Mouse (Mus musculus) brown adipose tissue, adult 24 weeks (tissue): ENCODE data around the gene Olfr558. TPM values are rescaled to one million over a fixed set of nuclear protein-coding genes. Genes with fewer than 3 reads are reported as not detected.

Experiments used
- H3K27ac ChIP-seq: fragments of 200-500 bp; replicated peaks from 2 replicates; pipeline ENCODE4 v1.5.1; 2012; ENCODE audit warnings: low read depth, mild to moderate bottlenecking, low read length
- H3K4me1 ChIP-seq: fragments of 200-500 bp; 2 replicates; pipeline ENCODE4 v1.6.1; 2012; ENCODE audit warnings: low read length, mixed read lengths; ENCODE audit not compliant: control insufficient read depth, insufficient read depth, insufficient read length
- H3K4me3 ChIP-seq: fragments of 200-500 bp; 2 replicates; pipeline ENCODE4 v1.5.1; 2012; ENCODE audit warnings: low read depth, mild to moderate bottlenecking, low read length, moderate library complexity; ENCODE audit not compliant: insufficient read depth
- polyA plus RNA-seq: library from polyadenylated mRNA; stranded (reverse); fragments of >200 nt; gene quantifications from 2 replicates; pipeline ENCODE4 v1.2.4, GENCODE M21; 2012; ENCODE audit not compliant: missing spikeins, insufficient read depth, insufficient read length

Olfr558 gene
- polyA plus RNA-seq = 1.3 and 2.3 TPM in 2 replicates

- Histone ChIP-seq H3K4me3 (peak within 1 kb of the TSS; percentile 30), H3K4me1 (no peaks in the 10 kb centered on the region; the same call in 1 of the 2 replicates), H3K27ac (no peak within 1 kb of the TSS)
Observed at GRCm38 (mm10) chr7:102701915-102702314, at the start of gene Olfr558. Olfr558 (plus strand) TSS chr7:102702215.

GRCm38 (mm10) chr7:102658523-102658922 is 43.5 kb upstream of the Olfr558 start, which contains the start of gene Olfr555:
Olfr555 (plus strand) TSS chr7:102658823.
- Histone ChIP-seq H3K4me1 (no peaks in the 10 kb centered on the region), H3K4me3 (no peak within 1 kb of the TSS), H3K27ac (no peak within 1 kb of the TSS)

- no peak within 1 kb of the TSS for H3K4me3 ChIP-seq
- H3K4me1 ChIP-seq = no peaks in the 10 kb centered on the region
- no peak within 1 kb of the TSS for H3K27ac ChIP-seq
Observed at GRCm38 (mm10) chr7:102664599-102664998, 37.4 kb upstream of the Olfr558 start, which contains the start of gene Olfr556. Olfr556 (plus strand) TSS chr7:102664899.

- no peak overlapping the region for H3K4me3 ChIP-seq
- no peaks in the 10 kb centered on the region for H3K4me1 ChIP-seq
- no peak overlapping the region for H3K27ac ChIP-seq
Observed at GRCm38 (mm10) chr7:102665378-102665777, 36.6 kb upstream of the Olfr558 start.

- Histone ChIP-seq H3K4me1 (no peaks in the 10 kb centered on the region), H3K27ac (no peak overlapping the region)
Observed at GRCm38 (mm10) chr7:102676225-102676624, 25.8 kb upstream of the Olfr558 start.

GRCm38 (mm10) chr7:102681916-102682315 is 20.1 kb upstream of the Olfr558 start:
- no peak overlapping the region for H3K4me3 ChIP-seq
- H3K27ac ChIP-seq = no peak overlapping the region
- no peaks in the 10 kb centered on the region for H3K4me1 ChIP-seq

More at GRCm38 (mm10) chr7:102676225-102676624, 25.8 kb upstream of the Olfr558 start:
- H3K4me3 ChIP-seq = no peak overlapping the region

GRCm38 (mm10) chr7:102686944-102687501 is 15.0 kb upstream of the Olfr558 start, which contains the start of gene Trim68:
Trim68 (minus strand) TSS chr7:102687327.
- H3K4me1 ChIP-seq = no peaks in the 10 kb centered on the region
- H3K4me3 ChIP-seq = peak within 1 kb of the TSS; percentile 86
- peak within 1 kb of the TSS; percentile 68 for H3K27ac ChIP-seq

GRCm38 (mm10) chr7:102695358-102696125 is 6.5 kb upstream of the Olfr558 start, which contains the start of gene Olfr557:
Olfr557 (plus strand) TSS chr7:102695910.
- Histone ChIP-seq H3K4me3 (no peak within 1 kb of the TSS), H3K27ac (no peak within 1 kb of the TSS), H3K4me1 (no peaks in the 10 kb centered on the region)

- no peak overlapping the region for H3K27ac ChIP-seq
- no peaks in the 10 kb centered on the region for H3K4me1 ChIP-seq
- H3K4me3 ChIP-seq = no peak overlapping the region
Observed at GRCm38 (mm10) chr7:102698461-102698860, 3.6 kb upstream of the Olfr558 start.

GRCm38 (mm10) chr7:102718970-102719369 is 17.0 kb downstream of the Olfr558 start, which contains the start of gene Olfr33:
Olfr33 (minus strand) TSS chr7:102719070.
- Histone ChIP-seq H3K4me3 (no peak within 1 kb of the TSS), H3K4me1 (no peaks in the 10 kb centered on the region), H3K27ac (no peak within 1 kb of the TSS)

GRCm38 (mm10) chr7:102727391-102727790 is 25.4 kb downstream of the Olfr558 start, which contains the start of gene Olfr559:
Olfr559 (minus strand) TSS chr7:102727491.
- no peak within 1 kb of the TSS for H3K4me3 ChIP-seq
- H3K27ac ChIP-seq = no peak within 1 kb of the TSS
- no peaks in the 10 kb centered on the region for H3K4me1 ChIP-seq

- Histone ChIP-seq H3K27ac (no peak overlapping the region), H3K4me3 (no peak overlapping the region), H3K4me1 (no peaks in the 10 kb centered on the region)
Observed at GRCm38 (mm10) chr7:102733793-102734192, 31.8 kb downstream of the Olfr558 start.

- Histone ChIP-seq H3K4me1 (no peaks in the 10 kb centered on the region), H3K27ac (no peak overlapping the region)
Observed at GRCm38 (mm10) chr7:102737705-102738104, 35.7 kb downstream of the Olfr558 start.

GRCm38 (mm10) chr7:102752086-102752485 is 50.1 kb downstream of the Olfr558 start:
- Histone ChIP-seq H3K27ac (no peak overlapping the region), H3K4me3 (no peak overlapping the region)

More at GRCm38 (mm10) chr7:102737705-102738104, 35.7 kb downstream of the Olfr558 start:
- no peak overlapping the region for H3K4me3 ChIP-seq

GRCm38 (mm10) chr7:102759266-102759665 is 57.3 kb downstream of the Olfr558 start, which contains the start of the genes Olfr560 and Olfr78:
Olfr560 (minus strand) TSS chr7:102759366.
Olfr78 (minus strand) TSS chr7:102759471.
- no peak within 1 kb of the TSS for H3K27ac ChIP-seq
- no peaks in the 10 kb centered on the region for H3K4me1 ChIP-seq
- H3K4me3 ChIP-seq = no peak within 1 kb of the TSS

More at GRCm38 (mm10) chr7:102752086-102752485, 50.1 kb downstream of the Olfr558 start:
- no peaks in the 10 kb centered on the region for H3K4me1 ChIP-seq
